Mouse (Mus musculus) small intestine, adult 2 months (tissue): ENCODE data around the gene Atf2.

ENCODE experiments used
- CTCF ChIP-seq: fragments of 200-500 bp; IDR thresholded peaks from 2 replicates; pipeline ENCODE4 v1.5.1; 2012; ENCODE audit warnings: low read depth, mild to moderate bottlenecking, control low read depth, inconsistent platforms, low read length, moderate library complexity, mixed read lengths; ENCODE audit not compliant: insufficient replicate concordance, insufficient read length; ENCODE audit errors: extremely low read depth
- POLR2A ChIP-seq: fragments of 200-500 bp; IDR thresholded peaks from 2 replicates; pipeline ENCODE4 v1.6.1; 2012; ENCODE audit warnings: low read depth, mild to moderate bottlenecking, control low read depth, inconsistent platforms, low read length, moderate library complexity

- TF ChIP-seq POLR2A = no peak
- TF ChIP-seq CTCF = no peak
Observed at GRCm38 (mm10) chr2:73807609-73808008, 84.8 kb downstream of the Atf2 start.
